Mouse (Mus musculus): ENCODE measurements around the gene Ak8.

Ak8 gene

GRCm38 (mm10) chr2:28737112-28737511 is 37.1 kb downstream of the Ak8 start:
- no peak for DNase-seq

GRCm38 (mm10) chr2:28740159-28740558 is 40.2 kb downstream of the Ak8 start:
- DNase-seq, result no peak

GRCm38 (mm10) chr2:28742701-28743100 is 42.7 kb downstream of the Ak8 start:
- DNase-seq, result peak in 1 of 2 experiments; percentile 6

GRCm38 (mm10) chr2:28746682-28747332 is 46.8 kb downstream of the Ak8 start:
- DNase-seq, result no peak

GRCm38 (mm10) chr2:28747705-28748104 is 47.7 kb downstream of the Ak8 start:
- DNase-seq, result no peak

GRCm38 (mm10) chr2:28751186-28751585 is 51.2 kb downstream of the Ak8 start:
- no peak for DNase-seq

- DNase-seq, result no peak
Observed at GRCm38 (mm10) chr2:28751658-28752057, 51.7 kb downstream of the Ak8 start.

- no peak for DNase-seq
Observed at GRCm38 (mm10) chr2:28752388-28752787, 52.4 kb downstream of the Ak8 start.

- DNase-seq, result peak; percentile 79 to 90
Observed at GRCm38 (mm10) chr2:28755451-28755850, 55.5 kb downstream of the Ak8 start.

GRCm38 (mm10) chr2:28756201-28756600 is 56.2 kb downstream of the Ak8 start:
- DNase-seq, result peak; percentile 51 to 84

- DNase-seq, result no peak
Observed at GRCm38 (mm10) chr2:28759441-28759840, 59.5 kb downstream of the Ak8 start.

- no peak for DNase-seq
Observed at GRCm38 (mm10) chr2:28766590-28766989, 66.6 kb downstream of the Ak8 start.

- no peak for DNase-seq
Observed at GRCm38 (mm10) chr2:28767041-28767440, 67.1 kb downstream of the Ak8 start.

GRCm38 (mm10) chr2:28770697-28771096 is 70.7 kb downstream of the Ak8 start:
- peak; percentile 65 to 70 for DNase-seq

GRCm38 (mm10) chr2:28774073-28774472 is 74.1 kb downstream of the Ak8 start:
- no peak for DNase-seq

GRCm38 (mm10) chr2:28776728-28777127 is 76.8 kb downstream of the Ak8 start:
- no peak for DNase-seq

GRCm38 (mm10) chr2:28780001-28780782 is 80.2 kb downstream of the Ak8 start:
- no peak for DNase-seq

GRCm38 (mm10) chr2:28781310-28781709 is 81.3 kb downstream of the Ak8 start:
- no peak for DNase-seq

- no peak for DNase-seq
Observed at GRCm38 (mm10) chr2:28786355-28787066, 86.5 kb downstream of the Ak8 start.

- no peak for DNase-seq
Observed at GRCm38 (mm10) chr2:28787067-28787619, 87.2 kb downstream of the Ak8 start.

GRCm38 (mm10) chr2:28792931-28793610 is 93.1 kb downstream of the Ak8 start:
- peak; percentile 26 to 34 for DNase-seq

- no peak for DNase-seq
Observed at GRCm38 (mm10) chr2:28794623-28795022, 94.7 kb downstream of the Ak8 start.

GRCm38 (mm10) chr2:28796298-28796697 is 96.3 kb downstream of the Ak8 start:
- DNase-seq, result no peak

Data from kidney, postnatal 36 days (tissue).